Mouse (Mus musculus): ENCODE measurements around the gene Pole4.

DNA sequence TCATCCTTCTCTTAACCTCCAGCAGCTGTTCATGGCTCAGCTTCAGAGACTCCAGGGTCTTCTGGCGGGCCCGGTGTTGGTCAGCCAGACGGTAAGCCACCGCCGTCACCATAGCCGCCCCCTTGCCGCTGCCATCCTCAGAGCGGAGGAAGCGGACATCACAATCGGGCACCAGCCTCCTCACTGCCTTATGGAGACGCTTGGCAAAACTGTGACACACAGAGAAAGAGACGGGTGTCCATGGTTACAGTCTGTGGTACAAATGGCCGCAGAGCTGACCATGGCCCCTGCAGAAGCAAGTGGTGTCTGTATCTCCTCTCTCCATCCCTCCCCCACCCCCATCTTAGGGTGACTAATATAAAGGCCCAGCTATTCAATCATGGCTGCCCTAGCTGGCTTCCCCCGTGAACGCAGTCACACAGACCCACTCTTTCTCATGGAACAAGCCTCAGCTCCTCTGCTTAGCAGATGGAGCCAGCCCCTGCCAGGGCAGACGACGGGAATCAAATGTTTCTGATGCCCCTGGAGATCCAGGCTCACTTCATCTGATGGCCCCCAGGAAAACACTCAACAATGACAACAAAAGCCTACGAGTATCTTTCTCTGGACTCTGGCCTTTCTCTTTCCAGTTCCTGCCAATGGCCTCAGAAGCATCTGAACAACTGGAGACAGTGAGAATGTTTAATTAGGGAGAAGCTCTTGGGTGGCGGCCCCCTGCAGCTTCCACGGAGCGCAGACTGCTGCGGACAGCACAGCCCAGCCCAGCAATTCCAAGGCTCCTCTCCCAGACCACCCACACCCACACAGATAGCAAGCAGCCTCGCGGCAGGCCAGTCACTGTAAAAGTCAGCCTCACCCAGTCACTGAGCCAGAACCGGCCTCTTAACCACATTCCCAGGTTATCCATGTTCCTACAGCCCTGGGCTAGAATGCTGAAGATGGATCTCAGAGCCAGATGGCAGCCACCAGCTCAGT, 31.7 kb upstream of the Pole4 start:
- no peak for TF ChIP-seq POLR2A (IDR thresholded peaks at IDR 0.05; ENCODE audit: low read depth, low read length)
- TF ChIP-seq CTCF (IDR thresholded peaks at IDR 0.05; ENCODE audit: extremely low read depth, insufficient read length, insufficient replicate concordance, low read depth, low read length) = no peak

Measured in small intestine, adult 2 months (tissue).